ENCODE assay signal across 11 mouse cellular contexts in the genomic region with DNA sequence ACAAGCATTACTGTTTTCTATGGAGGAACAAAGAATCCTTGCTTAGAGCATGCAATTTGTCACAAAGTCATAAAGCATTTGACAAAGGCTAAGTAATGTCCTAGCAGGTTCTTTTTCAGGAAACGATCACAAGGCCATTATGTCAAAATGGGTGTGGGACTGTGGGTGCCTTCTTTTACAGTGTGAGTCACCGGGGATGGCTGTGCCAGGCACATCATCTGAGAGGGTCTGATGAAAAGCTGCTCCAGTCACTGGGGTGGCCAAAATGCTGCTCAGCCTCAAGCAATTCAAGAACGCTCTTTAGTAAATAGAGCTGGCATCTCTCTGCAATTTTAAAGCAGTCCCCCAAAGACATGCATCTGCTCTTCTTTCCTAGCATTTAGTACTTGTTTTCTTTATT.
A peak's percentile ranks its signal among the peaks of the same experiment; 100 is the strongest.
DNase-seq lines count a peak whose midpoint lies in the region; ATAC-seq and TF ChIP-seq lines count a peak whose summit lies in the region.
"Had no signal": no experiment of that assay in that cellular context is flagged by ENCODE, and none has a peak within 500 bp of the region (broad histone marks: within the 10 kb centered on the region; RNA-seq: fewer than 3 reads in every experiment).

No protein-coding gene starts in this region.

- no peak for ATAC-seq in cerebellum, adult (ENCODE audit: insufficient number of reproducible peaks, low FRiP score, low TSS enrichment)

- WGBS in kidney, adult 2 months = 57% methylated on average over 3 of the region's 3 CpGs

- no peak for TF ChIP-seq CTCF in kidney, adult 2 months (conservative IDR thresholded peaks at IDR 0.05; ENCODE audit: insufficient read depth, insufficient read length, low read depth, low read length)

- DNase-seq in kidney, adult 2 months = peak; percentile 21
- no peak for DNase-seq in kidney, adult 18-20 months
- DNase-seq in MN1 (ENCODE audit: low spot score) = peak; percentile 57
- DNase-seq in adrenal gland, postnatal 25 days = peak; percentile 39
- DNase-seq in left cerebral cortex, postnatal 4 days = peak; percentile 15
- DNase-seq in kidney, adult 11 months = no peak
- no peak for DNase-seq in natural killer cell, adult 2 months (ENCODE audit: low spot score in 2 of 2)
- DNase-seq: kidney, adult 9 months had no signal

- intact Hi-C loops in left cerebral cortex, postnatal 4 days (cut with DNase I) = no loop called here

- H3K27ac ChIP-seq in kidney, adult 2 months (ENCODE audit: insufficient read depth, low read depth, low read length) = no peak overlapping the region
- H3K27ac ChIP-seq: embryonic facial prominence, embryonic 12.5 days; limb, embryonic 13.5 days had no signal

- no peaks in the 10 kb centered on the region for H3K36me3 ChIP-seq in kidney, adult 2 months (ENCODE audit: control insufficient read depth, insufficient read depth, low read length)

- TF ChIP-seq POLR2A in kidney, adult 2 months (IDR thresholded peaks at IDR 0.05; ENCODE audit: low read depth, low read length) = no peak

- H3K27me3 ChIP-seq in kidney, adult 2 months (replicated peaks; ENCODE audit: control insufficient read depth, insufficient read depth, low read length) = no peaks in the 10 kb centered on the region
- H3K27me3 ChIP-seq: embryonic facial prominence, embryonic 12.5 days; limb, embryonic 13.5 days had no signal

- H3K4me3 ChIP-seq in kidney, adult 2 months (ENCODE audit: insufficient read depth, low read depth, low read length) = no peak overlapping the region
- H3K4me3 ChIP-seq: embryonic facial prominence, embryonic 12.5 days; limb, embryonic 13.5 days had no signal

- peaks cover 4% of the 10 kb centered on the region; the same call in 1 of the 2 replicates for H3K4me1 ChIP-seq in kidney, adult 2 months (ENCODE audit: control insufficient read depth, insufficient read depth, low read length)
- H3K4me1 ChIP-seq: embryonic facial prominence, embryonic 12.5 days had no signal

Comparison
In these comparisons a context has a peak if more than half of its experiments do, and no peak if none do; other contexts are left out.
1. DNase-seq: peak in kidney, adult 2 months (single experiment), MN1 (single experiment), adrenal gland, postnatal 25 days (single experiment) and left cerebral cortex, postnatal 4 days (single experiment); none in kidney, adult 18-20 months (single experiment), kidney, adult 11 months (single experiment) and natural killer cell, adult 2 months (0 of 2).